Mouse (Mus musculus): ENCODE data around the gene Tmc4. TPM values are rescaled to one million over a fixed set of nuclear protein-coding genes. Genes with fewer than 3 reads are reported as not detected.
A peak's percentile ranks its signal among the peaks of the same experiment; 100 is the strongest.

Gene Tmc4
- polyA plus RNA-seq, 1 experiment from 2014 or later: 70.9 TPM

GRCm38 (mm10) chr7:3629030-3629429 is 48.3 kb downstream of the Tmc4 start:
- H3K4me1 ChIP-seq: peaks cover 19% of the 10 kb centered on the region
- 33% methylated on average over 4 of the region's 4 CpGs for WGBS
- peak overlapping the region; percentile 71 for H3K4me3 ChIP-seq (replicated peaks)
- H3K27me3 ChIP-seq (replicated peaks): no peaks in the 10 kb centered on the region
- peak overlapping the region; percentile 63 for H3K9ac ChIP-seq
- H3K4me2 ChIP-seq: peak overlapping the region; percentile 94
- ATAC-seq (ENCODE audit: insufficient read depth, low FRiP score, low read depth): peak; percentile 11; the same call in 1 of the 2 replicates
- H3K27ac ChIP-seq: no peak overlapping the region
- no peaks in the 10 kb centered on the region for H3K9me3 ChIP-seq
- H3K36me3 ChIP-seq: peaks cover 9% of the 10 kb centered on the region; the same call in 1 of the 2 replicates

- Histone ChIP-seq H3K4me3 (replicated peaks) (peak within 1 kb of the TSS; percentile 86), H3K27me3 (replicated peaks) (no peaks in the 10 kb centered on the region), H3K27ac (peak within 1 kb of the TSS; percentile 71), H3K36me3 (0 out of 2 replicates have a peak, but pooled peaks cover 15% of the 10 kb centered on the region), H3K4me1 (no peaks in the 10 kb centered on the region), H3K4me2 (peak within 1 kb of the TSS; percentile 76), H3K9me3 (no peaks in the 10 kb centered on the region), H3K9ac (peak within 1 kb of the TSS; percentile 35)
- under 1% methylated on average over 32 of the region's 32 CpGs for WGBS
- ATAC-seq (ENCODE audit: insufficient read depth, low FRiP score, low read depth): peak; percentile 96
Observed at GRCm38 (mm10) chr7:3617242-3617995, 59.9 kb downstream of the Tmc4 start, which contains the start of gene Ndufa3. Gene Ndufa3 (plus strand): TSS chr7:3617373.

GRCm38 (mm10) chr7:3616389-3617241 is 60.7 kb downstream of the Tmc4 start:
- H3K9me3 ChIP-seq: no peaks in the 10 kb centered on the region
- no peak overlapping the region for H3K9ac ChIP-seq
- H3K4me2 ChIP-seq: peak overlapping the region; percentile 76
- H3K4me3 ChIP-seq (replicated peaks): peak overlapping the region; percentile 86
- H3K36me3 ChIP-seq: 0 out of 2 replicates have a peak, but pooled peaks cover 14% of the 10 kb centered on the region
- H3K27ac ChIP-seq: no peak overlapping the region
- no peaks in the 10 kb centered on the region for H3K27me3 ChIP-seq (replicated peaks)
- no peak for ATAC-seq (ENCODE audit: insufficient read depth, low FRiP score, low read depth)
- H3K4me1 ChIP-seq: no peaks in the 10 kb centered on the region
- WGBS: 37% methylated on average over 6 of the region's 6 CpGs

DNA sequence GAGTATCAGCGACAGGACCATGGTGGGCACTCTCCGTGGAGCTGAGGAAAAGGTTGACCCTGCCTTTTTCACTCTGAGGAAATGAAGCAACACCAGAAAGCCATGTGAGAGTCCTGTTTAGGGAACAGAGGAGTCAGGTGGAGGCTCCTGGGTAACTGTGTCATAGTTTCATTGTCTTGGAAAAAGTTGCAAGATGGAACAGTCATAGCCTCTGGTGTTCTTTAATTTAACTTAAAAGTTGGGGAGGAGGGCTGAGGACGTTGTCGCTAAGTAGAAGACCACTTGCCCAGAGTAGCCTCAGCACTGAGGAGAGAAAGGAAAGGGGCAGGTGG is 61.3 kb downstream of the Tmc4 start, which contains the start of gene Oscar:
TSS of gene Oscar (minus strand) at position 101 of the 332 bp plus-strand sequence.
- Histone ChIP-seq H3K27ac (no peak within 1 kb of the TSS), H3K4me1 (no peaks in the 10 kb centered on the region), H3K4me3 (replicated peaks) (peak within 1 kb of the TSS; percentile 86), H3K36me3 (0 out of 2 replicates have a peak, but pooled peaks cover 13% of the 10 kb centered on the region), H3K27me3 (replicated peaks) (no peaks in the 10 kb centered on the region), H3K9me3 (no peaks in the 10 kb centered on the region), H3K4me2 (peak within 1 kb of the TSS; percentile 76), H3K9ac (no peak within 1 kb of the TSS)
- no peak for ATAC-seq (ENCODE audit: insufficient read depth, low FRiP score, low read depth)
- 78% methylated on average over 4 of the region's 4 CpGs for WGBS

Small RNA genes within 50 kb of the gene (microRNA-seq; reads per million reads assigned to microRNA genes)
- gene Mir3572: 3.7 reads per million, percentile 14 among the genes with 10 or more reads in this experiment

Other genes with a start within 250 kb of the Tmc4 start
- gene Tarm1, start 174.9 kb downstream of the Tmc4 start, polyA plus RNA-seq (2015; fragmentation: Nextera tagmentation; extraction: Ambion mirVana): 0.41 and 0.48 TPM in 2 replicates
- 0.06 and 0.26 TPM in 2 replicates for gene Oscar, start 61.4 kb downstream of the Tmc4 start, polyA plus RNA-seq (2015; fragmentation: Nextera tagmentation; extraction: Ambion mirVana)
- 456 and 472 TPM in 2 replicates for gene Ndufa3, start 60.2 kb downstream of the Tmc4 start, polyA plus RNA-seq (2015; fragmentation: Nextera tagmentation; extraction: Ambion mirVana)
- 23.7 and 25.2 TPM in 2 replicates for gene Tfpt, start 47.6 kb downstream of the Tmc4 start, polyA plus RNA-seq (2015; fragmentation: Nextera tagmentation; extraction: Ambion mirVana)
- gene Prpf31, start 47.6 kb downstream of the Tmc4 start, polyA plus RNA-seq (2015; fragmentation: Nextera tagmentation; extraction: Ambion mirVana): 82.5 and 90.0 TPM in 2 replicates
- 44.6 and 46.4 TPM in 2 replicates for gene Cnot3, start 32.3 kb downstream of the Tmc4 start, polyA plus RNA-seq (2015; fragmentation: Nextera tagmentation; extraction: Ambion mirVana)
- 17.7 and 18.3 TPM in 2 replicates for gene Leng1, start 11.7 kb downstream of the Tmc4 start, polyA plus RNA-seq (2015; fragmentation: Nextera tagmentation; extraction: Ambion mirVana)
- 248 and 261 TPM in 2 replicates for gene Tsen34, start 15.3 kb upstream of the Tmc4 start, polyA plus RNA-seq (2015; fragmentation: Nextera tagmentation; extraction: Ambion mirVana)
- gene Mboat7, start 16.0 kb upstream of the Tmc4 start, polyA plus RNA-seq (2015; fragmentation: Nextera tagmentation; extraction: Ambion mirVana): 51.2 and 53.2 TPM in 2 replicates
- 1,416 and 1,486 TPM in 2 replicates for gene Rps9, start 26.4 kb upstream of the Tmc4 start, polyA plus RNA-seq (2015; fragmentation: Nextera tagmentation; extraction: Ambion mirVana)
- gene Pirb, start 42.8 kb upstream of the Tmc4 start, polyA plus RNA-seq (2015; fragmentation: Nextera tagmentation; extraction: Ambion mirVana): 2.4 and 2.9 TPM in 2 replicates
- gene Gm15448, start 148.1 kb upstream of the Tmc4 start, polyA plus RNA-seq (2015; fragmentation: Nextera tagmentation; extraction: Ambion mirVana): 0.13 and 0.23 TPM in 2 replicates
- gene Pira2, start 167.5 kb upstream of the Tmc4 start, polyA plus RNA-seq (2015; fragmentation: Nextera tagmentation; extraction: Ambion mirVana): 0.72 and 0.92 TPM in 2 replicates
- 0.79 and 1.1 TPM in 2 replicates for gene Gm14548, start 220.6 kb upstream of the Tmc4 start, polyA plus RNA-seq (2015; fragmentation: Nextera tagmentation; extraction: Ambion mirVana)
- gene Lilra6, start 237.9 kb upstream of the Tmc4 start, polyA plus RNA-seq (2015; fragmentation: Nextera tagmentation; extraction: Ambion mirVana): 0.72 and 1.2 TPM in 2 replicates